Mouse (Mus musculus) gastrocnemius, adult 8-10 months (tissue): ENCODE data around the gene Slc22a14. TPM values are rescaled to one million over a fixed set of nuclear protein-coding genes. Genes with fewer than 3 reads are reported as not detected.

Experiments
- DNase-seq, 2 experiments: peaks; one replicate each; pipeline ENCODE4 v3.0.0; 2022; ENCODE audit warnings: low spot score in 2 of 2
- total RNA-seq, 4 experiments: library from RNA; stranded (reverse); gene quantifications; 2 replicates each; pipeline ENCODE4 v1.2.4; 2022

Gene Slc22a14
- total RNA-seq, 4 experiments from 2014 or later: not detected

GRCm38 (mm10) chr9:119357331-119358057 lies 7.9 kb downstream of the Slc22a14 start, which contains the start of gene Xylb:
Gene Xylb, plus strand, starts transcription at chr9:119357381.
- peak; percentile 74 to 87 for DNase-seq

- DNase-seq: no peak
These were observed 9.4 kb downstream of the Slc22a14 start for GRCm38 (mm10) chr9:119355943-119356342.

GRCm38 (mm10) chr9:119353926-119354325 lies 11.4 kb downstream of the Slc22a14 start:
- no peak for DNase-seq

GRCm38 (mm10) chr9:119352060-119352459 lies 13.3 kb downstream of the Slc22a14 start:
- DNase-seq: peak; percentile 78 to 80

GRCm38 (mm10) chr9:119350947-119351705 lies 14.2 kb downstream of the Slc22a14 start:
- no peak for DNase-seq

- no peak for DNase-seq
These were observed 14.8 kb downstream of the Slc22a14 start for GRCm38 (mm10) chr9:119350531-119350930.

- no peak for DNase-seq
These were observed 19.0 kb downstream of the Slc22a14 start for GRCm38 (mm10) chr9:119346376-119346775.

GRCm38 (mm10) chr9:119342728-119343127 lies 22.6 kb downstream of the Slc22a14 start:
- DNase-seq: no peak

- peak; percentile 95 to 97 for DNase-seq
These were observed 24.2 kb downstream of the Slc22a14 start, which contains the start of gene Myd88 for GRCm38 (mm10) chr9:119340909-119341816. Gene Myd88, minus strand, starts transcription at chr9:119341411.

GRCm38 (mm10) chr9:119340212-119340580 lies 25.2 kb downstream of the Slc22a14 start:
- DNase-seq: no peak

GRCm38 (mm10) chr9:119339558-119340211 lies 25.7 kb downstream of the Slc22a14 start, which contains the start of gene Acaa1a:
Gene Acaa1a, plus strand, starts transcription at chr9:119339676.
- peak; percentile 54 to 65 for DNase-seq

GRCm38 (mm10) chr9:119339106-119339505 lies 26.2 kb downstream of the Slc22a14 start:
- no peak for DNase-seq

GRCm38 (mm10) chr9:119338350-119338749 lies 27.0 kb downstream of the Slc22a14 start:
- no peak for DNase-seq

GRCm38 (mm10) chr9:119337842-119338241 lies 27.5 kb downstream of the Slc22a14 start:
- no peak for DNase-seq

- DNase-seq: no peak
These were observed 29.8 kb downstream of the Slc22a14 start for GRCm38 (mm10) chr9:119335571-119335970.

GRCm38 (mm10) chr9:119334834-119335233 lies 30.5 kb downstream of the Slc22a14 start:
- no peak for DNase-seq

- DNase-seq: peak; percentile 58 to 62
These were observed 31.0 kb downstream of the Slc22a14 start for GRCm38 (mm10) chr9:119334324-119334723.

GRCm38 (mm10) chr9:119330186-119330963 lies 35.0 kb downstream of the Slc22a14 start:
- DNase-seq: no peak

- DNase-seq: no peak
These were observed 36.9 kb downstream of the Slc22a14 start for GRCm38 (mm10) chr9:119328488-119328887.

- DNase-seq: no peak
These were observed 41.2 kb downstream of the Slc22a14 start for GRCm38 (mm10) chr9:119324130-119324529.
